Mouse (Mus musculus) lung, embryonic 15.5 days (tissue): ENCODE data around the gene Fam111a. TPM values are rescaled to one million over a fixed set of nuclear protein-coding genes. Genes with fewer than 3 reads are reported as not detected.

Experiments used
- ATAC-seq: fragments of 200-750 bp; cut with Nextera tagmentation; 2 replicates; pipeline ENCODE4 v1.8.0; 2017; ENCODE audit warnings: moderate number of reproducible peaks, borderline replicate concordance; ENCODE audit not compliant: low FRiP score, low TSS enrichment; ENCODE audit errors: extremely low read depth
- H3K27ac ChIP-seq: fragments of 300-500 bp; sonication (generic); 2 replicates; pipeline ENCODE4 v1.5.1; 2015; ENCODE audit warnings: moderate library complexity, mild to moderate bottlenecking, inconsistent platforms
- H3K27me3 ChIP-seq: fragments of 300-500 bp; sonication (generic); 2 replicates; pipeline ENCODE4 v1.6.1; 2015; ENCODE audit warnings: inconsistent platforms
- H3K36me3 ChIP-seq: fragments of 300-500 bp; sonication (generic); 2 replicates; pipeline ENCODE4 v1.6.1; 2015; ENCODE audit warnings: inconsistent platforms
- H3K4me1 ChIP-seq: fragments of 300-500 bp; sonication (generic); 2 replicates; pipeline ENCODE4 v1.6.1; 2015; ENCODE audit warnings: inconsistent platforms
- H3K4me2 ChIP-seq: fragments of 300-500 bp; sonication (generic); 2 replicates; pipeline ENCODE4 v1.6.1; 2015; ENCODE audit warnings: inconsistent platforms, mild to moderate bottlenecking, moderate library complexity
- H3K4me3 ChIP-seq: fragments of 300-500 bp; sonication (generic); 2 replicates; pipeline ENCODE4 v1.5.1; 2015; ENCODE audit warnings: mild to moderate bottlenecking, inconsistent platforms
- H3K9ac ChIP-seq: fragments of 300-500 bp; sonication (generic); 2 replicates; pipeline ENCODE4 v1.6.1; 2015; ENCODE audit warnings: inconsistent platforms
- H3K9me3 ChIP-seq: fragments of 300-500 bp; sonication (generic); 2 replicates; pipeline ENCODE4 v1.6.1; 2016; ENCODE audit warnings: inconsistent platforms
- WGBS: fragments of 180-500 bp; shearing (Covaris S2); methylation state at CpG from one replicate; pipeline ENCODE4 v1.1.7; 2015; 5-methylcytosine and 5-hydroxymethylcytosine counted together
- polyA plus RNA-seq: library from polyadenylated mRNA; unstranded; fragments of >200 nt; fragmentation: Nextera tagmentation; extraction: Ambion mirVana; gene quantifications from 2 replicates; pipeline ENCODE4 v1.2.1, GENCODE M21; 2015

The Fam111a gene
- polyA plus RNA-seq, 1 experiment from 2014 or later: 32.0 TPM

DNA sequence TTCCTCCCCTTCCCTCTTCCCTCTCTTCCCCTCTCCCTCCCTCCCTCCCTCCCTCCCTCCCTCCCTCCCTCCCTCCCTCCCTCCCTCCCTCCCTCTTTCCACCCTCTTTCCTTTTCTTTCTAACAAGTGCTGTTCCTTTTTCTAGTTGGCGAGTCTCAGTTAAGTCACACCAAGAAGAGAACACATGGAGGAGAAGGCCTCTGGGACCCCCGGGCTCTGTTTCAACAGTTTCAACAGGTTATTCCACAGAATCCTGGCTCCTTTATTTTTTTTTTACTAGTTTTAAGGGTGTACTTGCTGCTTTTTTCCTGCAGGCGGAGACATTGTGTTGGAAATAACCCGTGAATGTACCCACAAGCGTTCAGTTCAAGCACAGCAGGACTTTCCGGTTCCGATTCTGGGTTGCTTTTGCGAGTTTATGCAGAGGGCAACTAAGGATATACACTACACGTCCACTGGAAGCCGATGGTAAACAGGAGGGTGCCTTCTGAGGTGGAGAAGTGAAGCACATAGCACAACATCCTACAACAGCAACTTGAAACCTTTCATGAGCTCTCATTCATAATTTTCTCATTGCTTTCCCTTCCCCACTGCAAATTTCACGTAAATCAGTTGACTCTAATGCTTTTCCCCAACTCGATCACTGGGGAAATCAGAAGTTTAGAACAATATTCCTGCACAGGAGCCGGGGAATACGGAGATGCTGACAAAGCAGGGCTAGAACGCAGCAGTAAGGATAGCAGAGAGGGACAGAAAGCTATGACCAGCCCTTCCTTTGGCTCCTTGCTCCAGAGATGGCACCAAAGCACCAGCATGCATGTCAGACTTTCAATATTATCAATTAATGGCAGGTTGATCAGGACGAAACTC is 27.6 kb upstream of the Fam111a start:
- peak overlapping the region; percentile 44 for H3K9ac ChIP-seq
- H3K36me3 ChIP-seq: no peaks in the 10 kb centered on the region
- peak overlapping the region; percentile 65 for H3K4me2 ChIP-seq
- peak overlapping the region; percentile 38 for H3K4me3 ChIP-seq
- no peaks in the 10 kb centered on the region for H3K4me1 ChIP-seq
- ATAC-seq: peak; percentile 70; the same call in 1 of the 2 replicates
- no peaks in the 10 kb centered on the region for H3K27me3 ChIP-seq
- 2% methylated on average over 15 of the region's 16 CpGs for WGBS
- H3K27ac ChIP-seq: no peak overlapping the region
- no peaks in the 10 kb centered on the region for H3K9me3 ChIP-seq

- Histone ChIP-seq H3K27me3 (no peaks in the 10 kb centered on the region), H3K4me2 (peak overlapping the region; percentile 65), H3K4me1 (no peaks in the 10 kb centered on the region), H3K9ac (no peak overlapping the region; the same call in 1 of the 2 replicates), H3K4me3 (peak overlapping the region; percentile 38), H3K27ac (no peak overlapping the region), H3K9me3 (no peaks in the 10 kb centered on the region), H3K36me3 (no peaks in the 10 kb centered on the region)
- ATAC-seq: no peak
These were observed 27.0 kb upstream of the Fam111a start for GRCm38 (mm10) chr19:12518541-12518890.

DNA sequence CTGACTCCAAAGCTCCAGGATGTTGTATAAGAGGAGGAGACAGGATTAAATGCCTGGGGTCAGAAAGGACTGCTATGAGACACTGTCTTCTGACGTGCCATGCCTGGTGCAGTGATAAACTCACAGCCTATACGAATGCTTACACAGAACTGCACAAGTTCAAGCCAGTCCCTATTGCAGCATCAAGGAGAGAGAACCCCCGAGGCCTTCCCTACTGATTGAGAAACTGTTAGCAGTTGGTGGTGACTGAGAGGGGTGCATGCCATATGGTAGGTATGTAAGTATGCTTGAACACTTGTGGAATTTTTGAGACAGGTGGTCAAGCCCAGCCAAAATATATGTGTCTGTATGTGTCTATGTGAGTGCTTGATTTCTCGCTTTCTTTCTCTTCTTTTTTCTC is 22.2 kb upstream of the Fam111a start:
- Histone ChIP-seq H3K4me1 (no peaks in the 10 kb centered on the region), H3K4me2 (no peak overlapping the region), H3K27me3 (no peaks in the 10 kb centered on the region), H3K36me3 (no peaks in the 10 kb centered on the region), H3K4me3 (no peak overlapping the region), H3K9me3 (no peaks in the 10 kb centered on the region), H3K27ac (no peak overlapping the region), H3K9ac (no peak overlapping the region)
- no peak for ATAC-seq
- 36% methylated on average over 4 of the region's 4 CpGs for WGBS

DNA sequence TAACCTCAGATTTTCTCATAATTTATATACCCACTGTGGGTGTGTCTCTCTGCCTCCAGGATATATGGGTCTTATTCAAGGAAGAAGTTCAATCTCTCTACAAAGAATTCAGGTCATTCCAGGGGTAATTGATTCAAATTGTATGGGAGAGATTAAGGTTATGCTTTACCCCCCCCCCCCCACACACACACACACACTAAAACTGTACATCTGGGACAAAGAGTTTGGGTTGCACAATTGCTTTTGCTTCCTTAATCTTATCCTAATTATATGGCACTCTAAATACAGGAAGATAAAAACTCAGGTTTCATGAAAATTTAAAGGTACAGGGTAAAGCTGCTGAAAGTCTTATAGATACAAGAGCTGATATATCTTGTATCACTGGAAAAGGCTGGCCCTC is 8.4 kb upstream of the Fam111a start:
- H3K27ac ChIP-seq: no peak overlapping the region
- no peaks in the 10 kb centered on the region for H3K36me3 ChIP-seq
- H3K4me1 ChIP-seq: no peaks in the 10 kb centered on the region
- H3K9ac ChIP-seq: no peak overlapping the region
- no peaks in the 10 kb centered on the region for H3K27me3 ChIP-seq
- no peaks in the 10 kb centered on the region for H3K9me3 ChIP-seq
- H3K4me3 ChIP-seq: no peak overlapping the region
- no peak overlapping the region for H3K4me2 ChIP-seq
- ATAC-seq: no peak

DNA sequence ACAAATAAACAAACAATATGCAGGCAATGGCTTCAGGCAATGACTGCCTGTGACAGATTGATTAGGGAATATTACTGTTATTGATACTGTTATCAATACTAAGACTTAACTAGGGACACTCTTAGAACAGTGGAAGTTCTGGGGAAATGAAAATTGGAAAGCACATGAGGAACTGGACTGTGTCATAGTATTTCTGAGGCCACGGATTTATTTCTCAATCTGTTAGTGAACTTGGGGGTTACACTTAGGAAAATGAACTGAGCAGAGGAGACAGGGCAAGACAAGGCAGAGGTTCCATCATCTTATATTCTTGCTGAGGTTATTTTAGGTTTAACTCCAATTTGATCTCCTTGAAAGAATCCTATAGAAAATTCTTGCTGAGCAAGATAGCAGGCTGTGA is 5.6 kb upstream of the Fam111a start:
- H3K4me2 ChIP-seq: no peak overlapping the region
- H3K4me1 ChIP-seq: no peaks in the 10 kb centered on the region
- no peak for ATAC-seq
- no peaks in the 10 kb centered on the region for H3K27me3 ChIP-seq
- H3K4me3 ChIP-seq: no peak overlapping the region
- no peak overlapping the region for H3K27ac ChIP-seq
- H3K36me3 ChIP-seq: no peaks in the 10 kb centered on the region
- WGBS: 88% methylated on average over 1 of the region's 1 CpGs
- no peaks in the 10 kb centered on the region for H3K9me3 ChIP-seq
- H3K9ac ChIP-seq: no peak overlapping the region

DNA sequence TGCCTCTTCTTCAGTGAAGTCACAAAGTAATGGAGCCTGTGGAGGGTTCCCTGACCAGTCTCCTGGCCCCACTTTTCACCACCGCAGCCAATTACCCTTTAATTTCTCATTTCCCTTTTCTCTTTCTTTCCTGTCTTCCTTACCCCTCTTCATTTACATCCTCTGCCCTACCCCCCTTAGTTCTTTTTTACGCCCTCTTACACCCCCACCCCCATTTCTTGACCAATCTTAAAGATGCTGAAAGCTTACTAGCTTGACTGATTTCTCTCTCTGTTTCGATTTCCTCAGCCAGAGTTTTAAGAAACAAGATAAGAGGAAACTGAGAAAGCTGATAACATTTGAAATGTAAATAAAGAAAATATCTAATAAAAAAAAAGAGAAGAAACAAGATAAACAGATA is 4.8 kb upstream of the Fam111a start:
- Histone ChIP-seq H3K27ac (no peak overlapping the region), H3K9ac (no peak overlapping the region), H3K36me3 (no peaks in the 10 kb centered on the region), H3K9me3 (no peaks in the 10 kb centered on the region), H3K4me3 (no peak overlapping the region), H3K4me1 (no peaks in the 10 kb centered on the region), H3K27me3 (no peaks in the 10 kb centered on the region), H3K4me2 (no peak overlapping the region)
- no peak for ATAC-seq
- WGBS: 48% methylated on average over 3 of the region's 3 CpGs

DNA sequence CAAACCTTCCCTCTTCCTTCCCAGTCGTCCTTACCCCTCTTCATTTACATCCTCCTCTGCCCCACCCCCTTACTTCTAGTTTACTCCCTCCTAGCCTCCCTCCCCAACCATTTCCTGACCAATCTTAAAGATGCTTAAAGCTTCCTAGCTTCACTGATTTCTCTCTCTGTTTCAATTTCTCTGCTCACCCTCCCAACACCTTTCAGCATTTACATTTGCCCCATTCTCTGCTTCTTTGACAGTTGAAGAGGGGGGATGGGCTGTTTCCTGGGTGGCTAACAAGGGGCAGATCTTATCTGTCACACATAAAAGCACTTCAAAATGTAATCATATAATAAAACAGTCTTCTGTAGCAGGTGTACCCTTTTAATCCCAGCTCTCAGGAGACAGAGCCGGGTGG is 3.9 kb upstream of the Fam111a start:
- no peaks in the 10 kb centered on the region for H3K36me3 ChIP-seq
- no peaks in the 10 kb centered on the region for H3K9me3 ChIP-seq
- 15% methylated on average over 2 of the region's 2 CpGs for WGBS
- H3K9ac ChIP-seq: no peak overlapping the region
- H3K27ac ChIP-seq: no peak overlapping the region
- H3K4me2 ChIP-seq: no peak overlapping the region
- ATAC-seq: no peak
- no peak overlapping the region for H3K4me3 ChIP-seq
- H3K27me3 ChIP-seq: no peaks in the 10 kb centered on the region
- no peaks in the 10 kb centered on the region for H3K4me1 ChIP-seq

DNA sequence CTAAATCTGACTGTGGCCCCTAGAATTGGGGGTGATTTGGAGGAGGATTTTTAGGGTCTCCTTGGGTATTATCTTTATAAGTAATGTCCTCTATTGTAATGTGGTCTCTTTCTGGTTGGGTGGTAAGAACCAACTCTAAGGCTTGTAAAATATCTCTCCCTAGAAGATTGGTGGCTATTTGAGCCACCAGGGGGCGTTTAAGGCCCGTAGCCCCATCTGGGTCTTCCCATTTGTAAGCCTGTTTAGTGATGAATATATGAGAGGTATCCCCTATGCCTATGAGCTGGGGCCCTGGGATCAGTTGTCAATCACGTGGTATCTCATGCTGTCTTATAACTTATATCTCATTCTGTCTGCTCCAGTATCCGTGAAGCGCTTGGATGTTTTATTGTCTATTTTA is 3.6 kb downstream of the Fam111a start:
- Histone ChIP-seq H3K4me1 (no peaks in the 10 kb centered on the region), H3K27me3 (no peaks in the 10 kb centered on the region), H3K36me3 (no peaks in the 10 kb centered on the region), H3K9ac (no peak overlapping the region), H3K9me3 (no peaks in the 10 kb centered on the region), H3K27ac (no peak overlapping the region), H3K4me3 (no peak overlapping the region), H3K4me2 (no peak overlapping the region)
- ATAC-seq: no peak
- WGBS: 72% methylated on average over 5 of the region's 5 CpGs

DNA sequence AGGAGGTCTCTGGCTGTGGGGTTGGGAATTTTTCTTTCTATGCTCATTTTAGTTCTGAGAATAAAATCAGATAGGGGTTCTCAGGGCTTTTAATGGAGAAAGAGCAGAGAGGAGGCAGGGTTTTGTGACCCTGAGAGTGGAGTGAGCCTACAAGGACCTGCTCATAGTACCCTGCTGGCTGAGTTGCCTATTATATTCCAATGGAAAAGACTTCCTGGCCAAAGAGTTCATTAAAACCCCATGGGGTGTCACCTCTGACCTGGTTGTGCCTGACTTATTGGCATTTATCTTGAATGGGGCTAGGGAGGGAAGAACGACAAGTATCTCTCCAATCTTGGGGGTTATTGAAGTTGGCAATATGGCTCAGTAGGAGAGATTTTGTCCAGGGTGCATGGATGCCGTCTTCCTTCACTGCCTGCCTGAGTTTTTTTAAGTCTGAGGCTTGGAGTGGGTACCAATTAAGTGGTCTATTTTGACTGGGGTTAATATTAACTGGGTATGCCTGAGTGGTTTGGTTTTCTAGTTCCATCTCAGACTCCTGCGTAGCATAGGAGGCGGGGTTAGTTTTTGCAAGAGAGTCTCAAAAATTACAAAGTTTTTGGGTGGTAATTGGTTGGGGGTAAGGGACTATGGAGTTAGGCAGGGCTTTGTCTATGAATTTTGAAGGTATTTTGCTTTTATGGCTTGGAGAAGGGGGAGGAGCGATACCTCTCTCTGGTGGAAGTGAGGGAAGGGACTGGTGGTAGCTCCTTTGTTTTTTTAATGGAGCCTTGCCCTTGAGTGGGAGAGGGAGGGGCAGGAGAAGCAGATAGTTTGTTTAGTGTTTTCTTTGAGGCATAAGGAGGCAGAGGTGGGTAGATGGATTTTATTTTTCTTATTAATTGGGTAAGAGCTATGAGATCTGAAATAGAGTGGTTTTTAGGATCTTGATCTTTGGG is 4.7 kb downstream of the Fam111a start:
- ATAC-seq: no peak
- no peak overlapping the region for H3K4me3 ChIP-seq
- H3K4me2 ChIP-seq: no peak overlapping the region
- no peaks in the 10 kb centered on the region for H3K36me3 ChIP-seq
- H3K9ac ChIP-seq: no peak overlapping the region
- no peaks in the 10 kb centered on the region for H3K9me3 ChIP-seq
- H3K27ac ChIP-seq: no peak overlapping the region
- H3K27me3 ChIP-seq: no peaks in the 10 kb centered on the region
- WGBS: 65% methylated on average over 5 of the region's 5 CpGs
- H3K4me1 ChIP-seq: no peaks in the 10 kb centered on the region

- H3K4me2 ChIP-seq: no peak overlapping the region
- WGBS: 85% methylated on average over 2 of the region's 2 CpGs
- H3K4me1 ChIP-seq: no peaks in the 10 kb centered on the region
- no peak overlapping the region for H3K27ac ChIP-seq
- no peaks in the 10 kb centered on the region for H3K9me3 ChIP-seq
- H3K36me3 ChIP-seq: no peaks in the 10 kb centered on the region
- H3K9ac ChIP-seq: no peak overlapping the region
- ATAC-seq: no peak
- no peak overlapping the region for H3K4me3 ChIP-seq
- no peaks in the 10 kb centered on the region for H3K27me3 ChIP-seq
These were observed 10.8 kb downstream of the Fam111a start for GRCm38 (mm10) chr19:12556293-12556692.

DNA sequence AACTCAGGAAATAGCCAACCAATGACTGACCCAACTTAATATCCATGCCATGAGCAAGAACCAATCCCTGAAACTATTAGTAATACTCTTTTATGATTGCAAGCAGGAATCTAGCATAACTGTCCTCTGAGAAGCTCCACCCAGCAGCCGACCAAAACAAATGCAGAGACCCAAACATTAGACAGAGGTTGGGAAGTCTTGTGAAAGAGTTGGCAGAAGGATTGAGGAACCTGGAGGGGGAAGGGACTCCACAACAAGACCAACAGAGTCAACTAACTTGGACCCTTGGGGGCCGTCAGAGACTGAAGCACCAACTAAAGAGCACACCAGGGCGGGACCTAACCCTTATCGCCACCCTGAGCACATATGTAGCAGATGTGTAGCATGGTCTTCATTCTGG is 12.7 kb downstream of the Fam111a start:
- Histone ChIP-seq H3K4me2 (no peak overlapping the region), H3K36me3 (no peaks in the 10 kb centered on the region), H3K9me3 (no peaks in the 10 kb centered on the region), H3K27ac (no peak overlapping the region), H3K9ac (no peak overlapping the region), H3K27me3 (no peaks in the 10 kb centered on the region), H3K4me3 (no peak overlapping the region), H3K4me1 (no peaks in the 10 kb centered on the region)
- no peak for ATAC-seq
- WGBS: 81% methylated on average over 4 of the region's 4 CpGs

GRCm38 (mm10) chr19:12564197-12564596 is 18.7 kb downstream of the Fam111a start:
- Histone ChIP-seq H3K4me1 (peaks cover 6% of the 10 kb centered on the region; the same call in 1 of the 2 replicates), H3K36me3 (no peaks in the 10 kb centered on the region), H3K27me3 (no peaks in the 10 kb centered on the region), H3K27ac (no peak overlapping the region), H3K9ac (no peak overlapping the region), H3K4me3 (no peak overlapping the region), H3K9me3 (no peaks in the 10 kb centered on the region), H3K4me2 (no peak overlapping the region)
- no peak for ATAC-seq
